Mouse (Mus musculus) layer of hippocampus, postnatal 25 days (tissue): ENCODE measurements at regions not wholly inside any gene's neighbourhood (a gene's known extent, or its start where the extent isn't known, plus 50 kb on each side); places are given as distances from the start of the nearest gene placed in this dataset.

Experiments used
- DNase-seq, 2 experiments: peaks; one replicate each; pipeline ENCODE4 v3.0.0; 2022; ENCODE audit warnings: mixed read lengths in 2 of 2, low spot score in 1 of 2; ENCODE audit errors: extremely low spot score in 1 of 2

DNA sequence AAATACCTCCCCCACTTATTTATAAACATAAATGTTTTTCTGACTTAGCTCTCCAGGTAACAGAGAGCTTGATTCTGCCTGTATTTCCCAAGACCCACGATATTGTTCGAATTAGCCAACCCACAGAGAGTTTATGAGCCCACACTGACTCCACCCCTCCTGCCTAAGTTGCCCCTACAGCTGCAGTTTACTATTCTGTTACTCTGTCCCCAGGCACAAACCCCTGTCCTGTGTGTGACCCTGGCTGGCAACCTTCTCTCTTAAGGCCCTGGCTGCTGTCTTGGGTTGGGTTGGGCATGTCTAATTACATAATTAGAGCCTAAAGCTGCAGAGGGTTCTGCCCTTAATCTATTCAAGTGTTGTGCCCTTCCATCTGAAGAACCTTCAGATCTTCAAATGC is 116.4 kb upstream of the Adra1d start:
- DNase-seq, result no peak

GRCm38 (mm10) chr2:131676736-131677135 is 114.7 kb upstream of the Adra1d start:
- no peak for DNase-seq

DNA sequence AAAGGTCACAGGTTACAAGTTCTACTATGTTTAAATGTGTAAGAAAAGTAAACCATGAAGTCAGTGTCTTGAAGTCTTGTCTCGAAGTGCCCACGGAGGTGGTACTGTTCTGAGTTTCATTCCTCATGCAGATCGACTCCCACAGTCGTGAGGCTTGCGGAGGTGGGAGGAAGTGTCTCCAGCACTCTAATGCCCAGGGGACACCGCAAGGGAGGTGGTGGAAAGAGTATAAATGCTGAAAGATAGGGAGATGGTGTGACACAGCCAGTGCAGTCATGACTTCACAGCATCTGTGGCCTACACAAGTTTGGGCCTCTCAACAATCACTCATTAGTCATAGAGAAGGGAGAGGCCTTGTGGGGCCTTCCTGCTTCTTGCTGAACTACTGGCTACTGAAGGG is 112.8 kb upstream of the Adra1d start:
- no peak for DNase-seq

DNA sequence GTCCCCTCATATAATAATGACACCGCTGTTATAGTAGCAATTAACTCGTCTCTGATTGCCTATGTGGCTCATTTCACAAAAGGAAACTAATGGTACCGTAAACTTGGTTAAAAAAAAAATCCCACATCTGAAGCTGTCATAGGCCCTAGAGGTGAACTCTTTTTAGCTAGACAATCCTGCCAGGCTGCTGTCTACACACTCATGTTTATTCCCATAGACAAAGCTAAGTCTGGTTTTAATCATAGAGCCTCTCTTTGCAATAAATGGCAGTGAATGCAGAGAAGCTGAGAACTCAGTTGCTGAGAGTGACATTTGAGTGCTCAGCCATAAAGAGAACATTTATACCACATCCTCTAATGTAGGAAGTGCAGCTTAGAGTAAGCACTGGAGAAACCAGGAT is 111.3 kb upstream of the Adra1d start:
- no peak for DNase-seq

GRCm38 (mm10) chr2:131672646-131673045 is 110.6 kb upstream of the Adra1d start:
- DNase-seq, result no peak

- no peak for DNase-seq
Measured at GRCm38 (mm10) chr2:131672223-131672622, 110.1 kb upstream of the Adra1d start.

GRCm38 (mm10) chr2:131670876-131671275 is 108.8 kb upstream of the Adra1d start:
- no peak for DNase-seq

DNA sequence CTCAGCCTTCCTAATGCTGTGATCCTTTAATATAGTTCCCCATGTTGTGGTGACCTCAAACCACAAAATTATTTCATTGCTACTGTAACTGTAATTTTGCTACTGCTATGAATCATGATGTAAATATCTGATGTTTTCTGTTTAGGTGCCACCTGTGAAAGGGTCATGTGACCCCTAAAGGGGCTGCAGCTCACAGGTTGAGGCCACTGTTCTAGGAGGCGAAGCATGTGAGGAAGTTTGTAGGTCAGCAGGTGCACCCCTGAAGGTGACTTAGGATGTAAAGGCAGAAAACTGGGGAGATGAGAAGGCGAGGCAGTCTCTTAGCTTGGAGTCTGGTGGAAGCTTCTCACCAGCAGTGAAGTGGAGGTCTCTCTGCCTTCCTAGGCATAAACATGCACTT is 105.8 kb upstream of the Adra1d start:
- DNase-seq, result no peak

DNA sequence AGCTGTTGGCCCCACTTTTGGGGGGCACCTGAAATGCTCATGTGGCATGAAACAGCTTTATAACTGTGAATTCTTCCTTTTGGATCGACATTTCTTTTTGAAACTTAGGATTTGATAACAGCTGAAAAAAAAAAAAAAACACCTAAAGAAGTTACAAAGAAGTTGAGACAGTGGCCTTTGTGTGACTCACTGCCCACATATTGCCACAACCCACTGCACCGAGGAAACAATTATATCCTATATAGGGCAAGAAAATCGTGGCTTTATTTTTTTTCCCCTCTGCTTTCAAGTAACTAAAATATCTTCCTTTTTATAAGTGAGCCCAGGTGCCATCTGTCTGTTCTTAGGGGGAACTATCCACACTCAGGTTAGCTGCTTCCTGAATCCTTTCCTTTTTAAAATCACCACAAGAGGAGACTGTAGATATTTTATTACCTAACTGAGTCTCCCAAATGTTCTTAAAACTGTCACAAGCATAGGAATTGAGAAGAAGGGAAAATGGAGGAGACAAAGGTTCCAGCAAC is 104.8 kb upstream of the Adra1d start:
- DNase-seq, result no peak

DNA sequence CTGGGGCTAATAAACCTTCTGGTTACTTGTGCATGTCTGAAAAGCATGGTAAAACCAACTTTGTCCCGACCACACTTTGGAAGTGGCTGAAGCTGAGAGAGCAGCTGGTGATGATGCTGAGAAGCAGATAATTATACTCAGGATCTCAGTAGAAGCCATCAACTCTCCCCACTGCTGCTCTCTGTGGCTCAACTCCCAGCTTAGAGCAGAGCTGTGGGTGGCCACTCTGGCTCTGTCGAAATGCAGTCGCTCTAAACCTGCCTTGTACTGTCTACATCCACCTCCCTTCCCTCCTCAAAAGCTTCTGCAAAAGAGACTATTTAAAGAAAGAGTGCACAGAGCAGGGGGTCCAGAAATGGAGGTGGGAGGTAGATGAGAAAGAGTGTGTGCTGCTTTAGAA is 102.5 kb upstream of the Adra1d start:
- peak in 1 of 2 experiments; percentile 3 for DNase-seq

DNA sequence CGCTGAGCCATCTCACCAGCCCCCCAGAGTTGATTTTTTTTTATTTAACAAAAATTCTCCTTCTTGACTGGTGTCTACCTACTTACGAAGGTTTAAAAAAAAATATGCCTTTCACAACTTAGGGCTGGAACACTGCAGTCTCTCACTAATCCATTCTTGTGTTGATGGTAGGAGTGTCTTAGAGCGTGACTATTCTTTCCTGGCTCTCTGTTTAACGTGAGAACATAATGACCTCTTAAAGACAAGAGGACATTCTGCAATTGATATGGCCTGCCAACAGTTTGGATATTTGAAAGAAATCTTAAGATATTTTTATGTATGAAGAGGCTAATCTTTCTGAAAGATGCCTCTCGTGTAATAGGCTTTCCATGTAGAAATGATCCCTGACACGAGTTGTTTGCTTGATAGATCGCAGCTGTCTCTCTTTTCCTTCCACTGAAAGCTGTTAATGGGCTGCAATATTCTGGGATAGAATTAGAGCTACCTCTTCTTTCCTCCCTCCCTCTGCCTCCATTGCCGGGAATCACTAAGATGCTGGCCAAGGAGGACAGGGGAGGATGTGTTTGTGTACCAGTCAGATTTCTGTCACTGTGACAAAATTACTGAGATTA is 101.2 kb upstream of the Adra1d start:
- DNase-seq, result no peak

DNA sequence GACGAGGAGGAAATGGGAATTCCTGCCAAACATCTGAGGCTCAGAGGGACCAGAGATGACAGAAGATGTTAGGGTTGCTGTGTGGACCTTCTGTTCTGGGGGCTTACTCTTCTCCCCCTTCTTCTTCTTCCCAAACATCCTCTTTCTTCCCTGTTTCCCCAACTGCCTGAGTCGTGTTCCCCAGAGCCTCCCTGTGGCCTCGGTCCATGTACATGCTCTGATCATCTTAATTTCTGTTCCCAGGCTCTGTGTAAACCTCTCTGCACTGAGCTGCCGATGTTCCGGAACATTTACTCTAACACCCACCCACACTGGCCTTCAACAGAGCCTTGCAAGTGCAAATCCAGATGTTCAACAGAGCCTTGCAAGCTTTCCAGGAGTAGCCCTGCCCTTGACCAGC is 90.1 kb upstream of the Adra1d start:
- no peak for DNase-seq

DNA sequence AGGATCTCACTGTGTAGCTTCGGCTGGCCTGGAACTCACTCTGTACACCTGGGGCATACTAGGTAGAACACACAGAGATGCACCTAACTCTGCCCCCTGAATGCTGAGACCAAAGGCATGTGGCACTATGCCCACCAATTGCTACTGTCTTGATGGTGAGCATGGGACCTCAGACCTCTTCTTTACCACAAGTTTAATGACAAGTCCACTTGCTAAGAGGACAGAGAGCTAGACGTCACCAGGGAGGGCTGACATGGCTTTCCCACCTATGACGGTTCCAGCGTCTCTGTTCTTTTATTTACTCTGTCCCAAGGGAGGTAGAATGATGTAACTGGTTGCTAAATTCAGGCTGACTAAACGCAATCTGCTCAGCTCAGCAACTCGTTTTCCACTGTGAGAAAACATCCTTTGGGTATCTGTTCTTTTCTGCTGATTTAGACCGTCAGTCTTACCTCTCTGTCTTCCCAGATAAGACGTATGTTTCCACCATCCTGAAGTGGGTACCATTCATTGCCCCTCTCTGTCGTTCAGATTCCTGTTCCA is 88.6 kb upstream of the Adra1d start:
- DNase-seq, result no peak

GRCm38 (mm10) chr2:131644166-131644858 is 82.2 kb upstream of the Adra1d start:
- DNase-seq, result no peak

GRCm38 (mm10) chr2:131642456-131642855 is 80.4 kb upstream of the Adra1d start:
- DNase-seq, result no peak

DNA sequence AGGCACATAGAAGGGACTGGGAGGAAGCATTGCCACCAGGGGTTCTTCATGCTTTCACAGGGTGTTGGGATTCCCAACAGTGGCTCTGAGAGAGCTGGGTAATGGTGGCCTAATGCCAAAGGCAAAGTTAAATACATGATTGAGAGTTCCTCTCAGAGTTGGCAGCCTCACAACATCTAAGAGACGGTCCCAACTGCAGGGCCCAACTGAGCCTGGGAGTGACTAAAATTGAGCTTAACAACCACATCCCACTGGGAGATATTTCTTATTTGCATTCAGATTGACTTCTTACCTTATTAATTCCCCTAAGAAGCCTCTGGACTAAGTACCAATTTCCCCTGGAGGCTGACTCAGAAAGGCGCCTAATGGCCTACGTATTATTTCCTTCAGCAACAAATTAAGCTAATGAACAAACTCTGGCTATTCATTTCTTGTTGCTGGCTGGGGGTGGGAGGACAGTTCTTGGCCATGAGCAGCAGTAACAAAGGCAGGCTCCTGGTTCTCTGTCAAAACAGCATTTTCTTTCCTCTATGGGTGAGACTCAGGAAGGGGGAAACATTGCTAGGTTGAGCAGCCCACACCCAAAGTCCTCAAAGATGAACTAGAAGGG is 77.0 kb upstream of the Adra1d start:
- no peak for DNase-seq

- no peak for DNase-seq
Measured at GRCm38 (mm10) chr2:131635791-131636190, 73.7 kb upstream of the Adra1d start.

DNA sequence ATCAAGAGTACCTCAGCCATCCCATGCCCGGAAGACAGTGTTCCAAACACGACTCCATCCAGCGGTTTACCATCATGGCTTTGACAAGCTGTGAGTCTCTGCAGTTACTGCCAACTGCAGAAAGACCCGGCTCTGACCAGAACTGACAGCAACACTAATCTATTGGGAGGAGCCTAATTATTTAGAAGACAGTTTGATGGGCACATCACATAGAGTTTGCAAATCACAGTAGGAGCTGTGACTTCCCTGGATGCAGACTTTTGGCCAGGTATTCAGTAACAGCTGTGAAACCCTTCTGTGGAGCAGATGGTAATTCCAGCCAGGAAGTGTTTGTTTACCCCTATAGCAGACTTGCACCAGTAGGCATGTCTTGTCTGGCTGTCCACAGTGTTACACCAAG is 55.8 kb upstream of the Adra1d start:
- DNase-seq, result no peak

DNA sequence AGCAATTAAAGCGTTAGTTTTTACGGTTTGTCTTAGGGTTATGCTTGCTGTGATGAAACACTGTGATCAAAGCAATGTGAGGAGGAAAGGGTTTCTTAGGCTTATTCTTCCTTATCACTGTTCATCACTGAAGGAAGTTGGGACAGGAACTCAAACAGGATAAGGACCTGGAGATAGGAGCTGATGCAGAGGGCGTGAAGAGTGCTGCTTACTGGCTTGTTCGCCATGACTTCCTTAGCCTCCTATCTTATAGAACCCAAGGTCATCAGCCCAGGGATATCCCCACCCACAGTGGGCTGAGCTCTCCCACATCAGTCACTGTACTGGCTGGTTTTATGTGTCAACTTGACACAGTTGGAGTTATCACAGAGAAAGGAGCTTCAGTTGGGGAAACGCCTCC is 50.4 kb upstream of the Adra1d start:
- DNase-seq, result no peak
